Mouse (Mus musculus) layer of hippocampus, postnatal 10 days (tissue): Measurements from ENCODE around the gene Zfp964. TPM values are rescaled to one million over a fixed set of nuclear protein-coding genes. Genes with fewer than 3 reads are reported as not detected.
"Not testable (repeated sequence)": the region's sequence is repeated elsewhere in the genome, so short reads cannot be mapped to it uniquely, and the experiment has no call there.

ENCODE experiments used
- DNase-seq, 2 experiments: peaks; one replicate each; pipeline ENCODE4 v3.0.0; 2021; ENCODE audit warnings: low spot score in 2 of 2
- long read RNA-seq: library from polyadenylated mRNA; stranded (forward); transcript quantifications from one replicate; pipeline ENCODE4 v2.0.0, GENCODE M21; 2023
- total RNA-seq, 2 experiments: library from RNA; stranded (reverse); gene quantifications; 2 replicates each; pipeline ENCODE4 v1.2.3; 2021

The Zfp964 gene
- 1 to 10 TPM; 3.4 to 3.7 TPM for total RNA-seq
- long read RNA-seq, full-length matches to known transcripts = 1 of 3 reads
- long read RNA-seq, partial matches to known transcripts = 0 of 3 reads
- long read RNA-seq, other reads (novel, unspliced or antisense) = 2 of 3 reads

GRCm38 (mm10) chr8:69654358-69654981 lies at the start of gene Zfp964:
Zfp964 (plus strand) TSS chr8:69654479.
- peak; percentile 94 to 96 for DNase-seq

DNA sequence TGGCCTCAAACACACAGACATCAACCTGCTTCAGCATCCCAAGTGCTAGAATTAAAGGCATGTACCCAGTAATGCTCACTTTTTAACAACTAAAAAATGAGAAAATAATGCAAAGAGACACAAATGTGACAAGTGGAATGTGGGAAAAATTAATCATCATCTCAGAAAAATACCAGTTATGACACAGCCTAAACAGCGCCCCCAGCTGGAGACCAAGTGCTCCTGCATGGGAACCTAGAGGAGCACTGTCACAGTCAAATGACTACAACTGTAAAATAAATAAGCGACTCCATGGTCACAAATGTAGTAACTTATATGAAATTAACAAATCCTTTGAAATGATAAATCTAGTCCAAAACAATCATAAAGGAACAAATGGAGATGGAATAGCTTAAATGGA lies 39.6 kb upstream of the Zfp964 start:
- no peak for DNase-seq

- no peak for DNase-seq
These were observed 36.2 kb upstream of the Zfp964 start for GRCm38 (mm10) chr8:69618078-69618477.

DNA sequence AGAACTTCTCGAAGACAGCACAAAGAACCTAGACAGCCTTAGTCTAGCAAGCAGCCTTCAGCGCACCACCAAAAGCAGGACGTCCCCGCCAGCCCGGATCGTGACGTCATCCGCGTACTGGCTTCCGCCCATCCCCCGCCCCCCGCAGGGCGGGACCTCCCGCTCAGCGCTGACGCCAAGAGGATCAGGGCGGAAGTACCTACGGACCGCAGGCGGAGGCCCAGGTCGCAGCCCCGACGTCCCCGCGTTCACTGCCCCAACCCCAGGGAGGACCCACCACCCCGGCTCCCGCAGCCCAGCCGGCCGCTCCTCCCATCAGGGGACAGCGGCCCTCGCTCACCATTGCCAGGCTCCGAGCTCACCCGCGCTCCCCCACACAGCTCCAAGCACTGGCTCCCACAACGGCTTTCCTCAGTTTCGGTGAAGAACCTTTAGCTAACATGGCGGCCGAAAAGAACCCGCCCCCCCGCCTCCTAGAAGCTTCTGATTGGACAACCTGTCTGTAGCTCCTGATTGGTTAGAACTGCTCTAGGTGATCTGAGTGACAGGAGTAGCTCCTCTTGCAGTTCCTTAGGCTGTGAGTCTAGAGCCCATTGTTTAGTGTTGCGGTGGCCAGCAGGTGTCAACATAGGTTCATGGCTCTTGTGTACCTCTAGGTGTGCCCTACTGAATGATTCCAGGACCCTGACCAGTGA lies 29.0 kb upstream of the Zfp964 start, which contains the start of gene Zfp868:
Zfp868 (minus strand) TSS at position 454 of the 695 bp plus-strand sequence.
- DNase-seq = peak; percentile 99

DNA sequence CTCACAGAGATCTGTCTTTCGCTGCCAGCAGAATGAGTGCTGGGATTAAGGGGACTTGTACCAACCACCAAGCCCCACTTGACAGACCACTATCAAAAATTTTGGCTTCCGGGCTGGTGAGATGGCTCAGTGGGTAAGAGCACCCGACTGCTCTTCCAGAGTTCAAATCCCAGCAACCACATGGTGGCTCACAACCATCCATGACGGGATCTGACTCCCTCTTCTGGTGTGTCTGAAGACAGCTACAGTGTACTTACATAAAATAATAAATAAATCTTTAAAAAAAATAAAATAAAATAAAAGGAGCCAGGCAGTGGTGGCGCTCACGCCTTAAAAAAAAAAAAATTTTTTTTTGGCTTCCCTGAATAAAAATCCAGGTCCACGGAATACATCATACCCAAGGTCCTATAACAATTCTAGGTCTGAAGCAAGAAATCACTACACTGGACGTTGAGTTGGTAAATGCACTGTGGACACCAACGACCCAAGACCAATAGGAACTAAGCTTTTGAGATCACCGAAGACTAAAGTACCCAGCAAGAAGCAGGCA lies 396 bp upstream of the Zfp964 start:
- no peak for DNase-seq

- DNase-seq = no peak
These were observed 7.0 kb downstream of the Zfp964 start for GRCm38 (mm10) chr8:69661294-69661693.

DNA sequence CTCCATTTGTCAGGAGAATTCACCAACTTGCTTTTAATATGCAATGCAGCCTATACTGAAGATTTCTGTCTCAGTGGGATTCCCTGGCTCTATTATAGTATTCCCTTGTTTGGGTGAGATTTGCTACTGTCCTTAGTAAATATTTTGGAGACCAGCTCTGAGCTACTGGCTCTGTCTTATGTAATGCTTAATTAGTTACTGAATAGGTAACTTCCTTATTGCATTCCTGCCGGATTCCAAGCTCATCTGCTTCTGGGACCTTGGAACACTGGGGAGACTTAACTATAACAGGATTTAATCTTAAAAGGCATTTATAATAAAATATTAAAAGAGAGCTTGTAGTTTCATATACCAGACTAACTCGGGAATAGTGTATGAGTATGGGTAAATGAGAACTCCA lies 10.8 kb downstream of the Zfp964 start:
- DNase-seq = not testable (repeated sequence)

DNA sequence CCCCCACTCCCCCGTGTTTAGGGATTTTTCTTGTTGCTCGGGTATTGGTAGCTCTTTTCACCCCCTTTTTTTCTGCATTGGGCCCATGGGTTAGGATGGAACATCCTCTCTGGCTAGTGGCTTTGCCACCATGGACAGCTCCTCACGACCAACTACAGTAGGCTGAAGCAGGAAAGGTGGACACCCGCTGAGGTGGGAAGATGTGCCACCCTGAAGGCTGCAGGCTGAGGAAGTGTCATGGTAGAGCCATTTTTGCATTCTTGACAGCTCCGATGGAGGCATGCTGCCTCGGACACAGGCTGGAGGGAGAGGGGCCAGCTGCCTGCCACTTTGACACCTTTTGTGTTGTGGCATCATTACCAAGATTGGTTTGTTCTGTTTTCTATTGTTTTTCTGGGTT lies 47.5 kb downstream of the Zfp964 start:
- DNase-seq = no peak

GRCm38 (mm10) chr8:69710624-69711023 lies 56.3 kb downstream of the Zfp964 start, which contains the start of gene Zfp869:
Zfp869 (minus strand) TSS chr8:69710724.
- DNase-seq = not testable (repeated sequence)

DNA sequence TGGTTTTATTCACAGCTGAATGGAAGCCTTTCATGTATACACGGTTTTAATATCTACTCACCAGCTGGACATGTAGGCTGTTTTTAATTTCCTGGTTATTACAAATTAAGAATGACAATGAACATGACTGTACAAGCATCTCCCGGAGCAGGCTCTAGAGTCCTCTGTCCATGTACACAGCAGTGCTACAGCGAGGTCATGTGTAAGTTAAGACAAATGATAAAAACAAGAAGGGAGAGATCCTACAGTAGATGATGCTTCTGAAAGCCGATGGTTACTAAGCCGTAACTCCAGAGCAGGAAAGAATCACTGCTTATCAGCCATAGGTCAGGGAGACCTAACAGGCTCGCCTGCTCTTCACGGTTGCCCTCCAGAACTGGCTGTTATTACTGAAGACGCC lies 59.2 kb downstream of the Zfp964 start:
- no peak for DNase-seq

DNA sequence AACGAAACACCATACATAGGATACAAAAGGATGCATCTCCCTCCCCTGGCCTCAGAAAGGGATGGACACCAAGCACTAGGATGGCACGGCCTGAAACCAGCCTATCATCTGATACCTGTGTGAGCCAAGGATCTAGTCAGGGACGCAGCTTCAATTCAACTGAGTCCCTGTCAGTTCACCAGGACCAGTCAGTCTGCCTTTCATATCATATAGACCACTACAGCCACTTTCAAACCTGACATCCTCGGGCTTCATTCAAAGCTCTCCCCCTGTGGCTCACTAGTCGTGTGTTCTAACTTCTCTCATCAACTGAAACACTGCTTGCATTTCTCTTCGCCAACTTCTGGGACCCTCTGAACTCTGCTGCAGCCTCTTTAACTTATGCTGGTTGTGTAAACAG lies 61.1 kb downstream of the Zfp964 start:
- no peak for DNase-seq

Other genes with a start within 250 kb of the Zfp964 start
- gene Gm9495, start 200.9 kb upstream of the Zfp964 start, total RNA-seq = not detected
- gene Gm7697, start 131.5 kb upstream of the Zfp964 start, total RNA-seq = not detected
- 10 to 100 TPM; 17.1 to 17.6 TPM for gene Zfp868, start 28.9 kb upstream of the Zfp964 start, total RNA-seq
- 10 to 100 TPM; 17.1 to 20.0 TPM for gene Zfp869, start 56.2 kb downstream of the Zfp964 start, total RNA-seq
- 1 to 10 TPM; 4.7 to 6.7 TPM for gene Zfp963, start 95.5 kb downstream of the Zfp964 start, total RNA-seq
- under 1 TPM in 1 of 2 experiments, not detected in 1; 0.91 TPM for gene Gm20422, start 120.4 kb downstream of the Zfp964 start, total RNA-seq
- gene Atp13a1, start 136.7 kb downstream of the Zfp964 start, total RNA-seq = 10 to 100 TPM; 44.9 to 49.6 TPM
- gene Zfp866, start 136.7 kb downstream of the Zfp964 start, total RNA-seq = 10 to 100 TPM; 30.8 to 32.6 TPM
- gene Gmip, start 154.2 kb downstream of the Zfp964 start, total RNA-seq = 10 to 100 TPM; 27.0 to 41.3 TPM
- gene Lpar2, start 167.9 kb downstream of the Zfp964 start, total RNA-seq = 1 to 10 TPM; 1.7 to 1.9 TPM
- gene Pbx4, start 178.0 kb downstream of the Zfp964 start, total RNA-seq = 10 to 100 TPM; 18.8 to 25.4 TPM
- gene Cilp2, start 233.2 kb downstream of the Zfp964 start, total RNA-seq = 1 to 10 TPM; 2.5 to 2.8 TPM
- under 1 TPM; 0.49 to 0.62 TPM for gene Tssk6, start 247.7 kb downstream of the Zfp964 start, total RNA-seq
- gene Ndufa13, start 248.1 kb downstream of the Zfp964 start, total RNA-seq = 100 to 1,000 TPM; 137 to 147 TPM
- 10 to 100 TPM; 11.8 to 14.1 TPM for gene Yjefn3, start 248.2 kb downstream of the Zfp964 start, total RNA-seq